Mouse (Mus musculus): ENCODE measurements around the gene Gm49378. TPM values are rescaled to one million over a fixed set of nuclear protein-coding genes. Genes with fewer than 3 reads are reported as not detected.

The Gm49378 gene
- total RNA-seq, 2 experiments from 2014 or later = 2.6 to 6.5 TPM

DNA sequence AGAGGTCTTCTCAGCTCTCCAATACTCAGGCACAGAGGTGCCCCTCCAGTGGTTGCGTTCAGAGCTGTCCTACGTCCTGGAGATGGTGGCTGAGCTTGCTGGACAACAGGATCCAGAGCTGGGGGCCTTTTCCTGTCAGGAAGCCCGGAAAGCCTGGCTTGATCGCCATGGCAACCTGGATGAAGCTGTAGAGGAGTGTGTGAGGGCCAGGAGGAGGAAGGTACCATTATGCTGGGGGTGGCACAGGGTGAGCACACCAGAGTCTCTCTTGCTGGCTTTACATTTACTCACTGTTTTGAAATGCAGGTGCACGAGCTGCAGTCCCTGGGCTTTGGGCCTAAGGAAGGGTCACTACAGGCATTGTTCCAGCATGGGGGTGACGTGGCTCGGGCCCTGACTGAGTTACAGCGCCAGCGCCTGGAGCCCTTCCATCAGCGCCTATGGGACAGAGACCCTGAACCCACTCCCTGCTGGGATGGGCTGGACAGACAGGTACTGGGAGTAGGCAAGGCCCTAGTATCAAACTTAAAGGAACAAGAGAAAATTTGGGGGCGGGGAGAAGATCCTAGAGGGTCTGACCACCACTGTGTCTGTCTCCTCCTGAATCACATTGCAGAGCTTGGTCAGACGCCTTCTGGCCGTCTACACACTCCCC lies 41.5 kb downstream of the Gm49378 start:
- no peak for TF ChIP-seq CTCF (conservative IDR thresholded peaks at IDR 0.05)
- DNase-seq (ENCODE audit: low spot score in 2 of 2) = peak in 1 of 2 experiments; percentile 36
- Histone ChIP-seq H3K27ac (peak overlapping the region; percentile 67), H3K4me3 (no peak overlapping the region)

DNA sequence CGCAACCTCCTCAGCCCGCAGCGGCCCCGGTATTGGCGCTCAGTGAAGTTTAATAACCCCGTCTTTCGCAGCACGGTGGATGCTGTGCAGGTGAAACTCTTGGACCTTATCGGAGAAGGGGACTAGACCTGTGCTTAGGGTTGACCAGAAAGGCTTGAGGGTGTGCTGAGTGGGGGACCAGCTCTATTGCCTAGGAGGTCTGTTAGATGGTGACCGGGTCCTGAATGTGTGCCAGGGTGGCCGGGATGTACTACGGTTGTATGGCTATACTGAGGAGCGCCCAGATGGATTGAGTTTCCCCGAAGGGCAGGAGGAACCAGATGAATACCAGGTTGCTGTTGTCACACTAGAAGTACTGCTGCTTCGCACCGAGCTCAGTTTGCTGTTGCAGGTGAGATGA lies 45.5 kb downstream of the Gm49378 start:
- TF ChIP-seq CTCF (conservative IDR thresholded peaks at IDR 0.05) = no peak
- peak overlapping the region; percentile 96 for H3K4me3 ChIP-seq
- no peak for DNase-seq (ENCODE audit: low spot score in 2 of 2)
- peak overlapping the region; percentile 99 for H3K27ac ChIP-seq

DNA sequence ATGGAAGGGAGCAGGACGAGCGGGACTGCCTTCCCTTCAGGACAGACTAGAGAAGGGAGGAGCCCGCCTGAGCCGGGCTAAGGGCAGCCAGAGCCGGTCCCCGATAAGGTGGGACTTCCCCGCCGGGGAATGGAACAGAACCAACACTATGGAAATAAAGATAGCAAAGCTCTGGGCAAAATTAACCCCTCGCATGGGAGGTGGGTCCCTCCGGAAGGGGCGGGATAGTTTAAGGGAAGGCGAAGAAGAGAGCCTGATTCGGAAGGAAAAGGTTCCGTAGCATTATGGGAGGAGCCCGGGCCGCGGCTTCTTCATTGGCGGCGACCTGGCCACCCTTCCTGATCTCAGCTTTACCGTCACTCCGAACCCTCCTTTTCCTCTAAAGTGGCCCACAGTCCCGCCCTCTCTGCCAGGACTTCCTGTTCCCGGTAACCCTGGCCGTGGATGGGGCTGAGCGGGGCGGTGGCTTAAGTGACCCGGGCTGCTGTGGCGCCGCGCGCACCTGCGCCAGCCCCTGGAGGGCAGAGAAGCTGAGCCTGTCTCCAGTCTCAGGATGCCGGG lies 46.3 kb downstream of the Gm49378 start, which contains the start of gene Rnf31:
Gene Rnf31, plus strand, starts transcription at position 378 of the 561 bp plus-strand sequence.
- TF ChIP-seq CTCF (conservative IDR thresholded peaks at IDR 0.05) = no peak
- peak within 1 kb of the TSS; percentile 99 for H3K27ac ChIP-seq
- H3K4me3 ChIP-seq = peak within 1 kb of the TSS; percentile 96
- peak; percentile 88 to 96 for DNase-seq (ENCODE audit: low spot score in 2 of 2)

DNA sequence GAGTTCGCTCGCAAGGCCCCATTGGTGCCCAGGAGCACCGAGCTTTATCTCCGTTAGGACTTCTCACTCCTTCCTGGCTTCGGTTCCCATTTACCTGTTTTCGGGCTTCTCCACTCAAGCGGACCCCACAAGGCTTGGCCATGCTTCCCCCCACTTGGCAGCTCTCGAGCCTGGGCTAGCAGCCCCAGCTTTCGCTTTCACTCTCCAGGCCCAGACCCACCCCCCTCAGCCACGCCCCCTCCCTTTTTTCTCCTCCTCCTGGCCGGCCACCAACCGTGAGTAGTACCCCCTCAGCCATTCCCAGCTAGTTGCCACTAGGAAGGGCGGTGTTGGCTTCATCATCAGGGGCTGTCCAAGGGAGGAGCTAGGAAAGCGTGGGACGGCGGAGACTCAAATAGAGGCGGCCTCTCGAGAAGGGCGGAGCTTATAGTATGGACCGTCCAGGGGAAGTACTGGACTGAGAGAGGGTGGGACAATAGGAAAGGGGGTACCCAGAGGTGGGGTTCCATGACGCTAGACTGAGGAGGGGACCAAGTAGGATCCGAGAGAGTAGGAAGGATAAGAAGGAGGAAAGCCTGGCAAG lies 46.9 kb downstream of the Gm49378 start, which contains the start of gene Psme2:
Gene Psme2, minus strand, starts transcription at position 366 of the 583 bp plus-strand sequence.
- DNase-seq (ENCODE audit: low spot score in 2 of 2) = peak; percentile 86 to 97
- H3K4me3 ChIP-seq = peak within 1 kb of the TSS; percentile 96
- H3K27ac ChIP-seq = peak within 1 kb of the TSS; percentile 99
- no peak for TF ChIP-seq CTCF (conservative IDR thresholded peaks at IDR 0.05)

DNA sequence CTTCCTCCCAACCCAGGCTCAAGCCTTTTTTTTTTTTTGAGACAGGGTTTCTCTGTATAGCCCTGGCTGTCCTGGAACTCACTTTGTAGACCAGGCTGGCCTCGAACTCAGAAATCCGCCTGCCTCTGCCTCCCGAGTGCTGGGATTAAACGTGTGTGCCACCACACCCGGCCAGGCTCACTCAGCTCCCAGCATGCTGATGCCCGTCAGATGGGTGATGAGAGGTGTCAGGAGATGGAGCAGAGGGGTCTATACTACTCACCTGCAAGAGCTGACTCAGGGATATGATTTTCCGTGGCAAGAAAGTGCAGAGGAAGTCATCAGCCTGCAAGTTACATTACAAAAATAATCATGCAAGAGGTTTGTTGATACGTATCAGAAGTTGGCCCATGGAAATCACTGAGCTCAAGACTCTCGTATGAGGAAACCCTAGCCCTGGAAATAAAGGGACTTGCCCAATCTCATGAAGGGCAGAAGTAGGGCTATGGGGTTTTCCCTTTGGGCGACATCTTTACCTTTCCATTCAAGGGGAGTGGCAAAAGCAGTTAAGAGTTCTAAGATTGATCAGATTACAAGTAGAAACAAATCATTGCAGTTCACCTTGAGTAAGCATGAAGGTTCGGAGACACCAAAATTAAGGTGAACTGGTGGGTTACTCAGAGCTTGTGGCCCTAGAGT lies 47.8 kb downstream of the Gm49378 start:
- TF ChIP-seq CTCF (conservative IDR thresholded peaks at IDR 0.05) = no peak
- peak overlapping the region; percentile 96 for H3K4me3 ChIP-seq
- no peak for DNase-seq (ENCODE audit: low spot score in 2 of 2)
- peak overlapping the region; percentile 82; the same call in 1 of the 2 replicates for H3K27ac ChIP-seq

DNA sequence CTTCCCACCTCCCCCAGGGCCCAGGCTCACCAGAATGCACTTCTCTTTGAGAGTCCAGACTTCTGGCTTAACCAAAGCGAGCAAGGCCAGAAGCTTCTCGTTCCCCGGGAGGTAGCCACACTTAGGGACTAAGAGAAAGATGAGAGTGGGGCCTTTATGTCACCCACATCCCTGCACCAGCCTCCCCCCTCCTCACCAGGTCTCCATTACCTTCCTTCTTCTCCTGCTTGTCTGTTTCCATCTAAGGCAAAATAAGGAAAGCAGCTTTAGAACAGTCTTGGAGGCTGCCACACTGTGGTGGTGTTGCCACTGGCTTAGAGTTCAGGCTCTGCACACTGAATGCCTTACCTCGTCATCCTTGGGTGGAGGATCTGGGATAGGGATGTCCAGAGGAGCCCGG lies 48.4 kb downstream of the Gm49378 start:
- TF ChIP-seq CTCF (conservative IDR thresholded peaks at IDR 0.05) = no peak
- no peak overlapping the region for H3K4me3 ChIP-seq
- H3K27ac ChIP-seq = no peak overlapping the region
- DNase-seq (ENCODE audit: low spot score in 2 of 2) = no peak

DNA sequence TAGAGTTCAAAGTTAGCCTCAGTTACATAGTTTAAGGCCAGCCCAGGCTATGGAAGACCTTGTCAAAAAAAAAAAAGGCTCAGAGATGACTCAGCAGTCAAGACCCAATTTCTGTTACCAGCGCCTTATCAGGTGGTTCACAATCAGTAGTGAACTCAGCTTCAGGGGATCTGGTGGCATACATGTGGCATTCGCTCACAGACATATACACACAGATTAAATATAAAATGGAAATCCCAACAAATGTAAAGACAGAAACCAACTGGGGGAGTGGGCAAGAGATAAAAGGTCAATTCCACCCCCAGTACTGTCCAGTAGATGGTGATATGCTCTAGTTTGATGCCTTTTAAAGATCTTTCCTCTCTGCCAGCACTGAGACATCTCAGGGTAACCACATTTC lies 51.5 kb downstream of the Gm49378 start:
- no peak overlapping the region for H3K27ac ChIP-seq
- no peak for TF ChIP-seq CTCF (conservative IDR thresholded peaks at IDR 0.05)
- no peak overlapping the region for H3K4me3 ChIP-seq
- DNase-seq (ENCODE audit: low spot score in 2 of 2) = no peak

DNA sequence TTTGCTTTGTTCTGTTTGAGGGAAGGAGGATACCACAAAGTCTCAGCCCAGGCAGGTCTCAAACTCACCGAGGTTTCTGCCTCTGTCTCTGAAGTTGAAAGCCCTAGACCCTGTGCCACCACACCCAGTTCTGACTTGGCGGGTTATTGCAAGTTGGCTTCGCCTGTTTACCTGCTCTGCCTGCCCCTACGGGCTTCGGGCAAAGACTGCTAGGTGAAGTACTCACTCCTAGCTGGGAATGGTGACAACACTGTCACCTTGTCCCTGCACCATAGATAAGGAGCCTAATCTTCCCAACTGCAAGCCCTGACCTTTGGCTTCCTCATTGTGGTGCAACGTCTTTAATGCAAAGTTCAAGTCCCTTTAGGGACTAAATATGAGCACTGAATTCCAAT lies 52.1 kb downstream of the Gm49378 start:
- TF ChIP-seq CTCF (conservative IDR thresholded peaks at IDR 0.05) = no peak
- H3K4me3 ChIP-seq = peak overlapping the region; percentile 84
- H3K27ac ChIP-seq = peak overlapping the region; percentile 93
- no peak for DNase-seq (ENCODE audit: low spot score in 2 of 2)

DNA sequence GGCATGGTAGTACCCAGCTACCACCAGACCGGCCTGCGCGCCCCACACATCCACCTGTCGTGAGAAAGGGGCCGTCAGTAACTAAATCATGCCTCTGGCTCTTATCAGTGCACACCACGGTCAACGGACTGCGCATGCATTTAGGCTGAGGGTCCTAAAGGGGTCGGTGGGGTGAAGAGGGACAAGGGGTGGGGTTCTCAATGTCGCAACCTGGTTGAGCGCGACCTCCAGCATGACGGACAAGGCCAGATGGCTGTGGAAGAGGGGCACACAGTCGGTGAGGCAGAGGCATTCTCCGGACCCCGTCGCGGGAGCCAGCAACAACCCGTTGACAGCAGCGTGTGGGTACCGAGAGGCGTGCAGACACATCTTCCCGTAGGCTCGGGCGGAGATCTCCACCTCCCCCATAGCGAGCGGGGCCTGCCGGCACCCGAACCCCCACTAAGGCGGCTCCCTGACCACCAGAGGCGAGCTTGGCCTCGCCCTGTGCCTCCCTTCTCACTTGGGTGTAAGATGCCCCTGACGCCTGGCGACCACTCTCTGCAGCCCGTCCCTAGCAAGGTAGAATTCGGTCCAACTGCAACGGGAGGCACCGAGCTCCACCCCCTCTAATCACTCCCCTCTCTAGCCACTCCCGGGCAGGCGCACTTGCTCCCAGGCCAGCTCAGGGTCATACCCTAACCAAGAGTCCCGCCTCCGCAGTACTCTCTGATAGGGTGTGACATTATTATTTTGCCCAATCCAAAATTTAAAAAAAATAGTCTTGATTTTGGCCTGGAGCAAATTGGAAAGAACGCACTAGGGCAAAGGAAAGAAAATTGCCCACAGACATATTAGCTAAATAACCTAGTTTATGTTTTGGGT lies 52.8 kb downstream of the Gm49378 start, which contains the start of gene Emc9:
Gene Emc9, minus strand, starts transcription at position 601 of the 864 bp plus-strand sequence.
- H3K4me3 ChIP-seq = peak within 1 kb of the TSS; percentile 84
- peak within 1 kb of the TSS; percentile 93 for H3K27ac ChIP-seq
- TF ChIP-seq CTCF (conservative IDR thresholded peaks at IDR 0.05) = no peak
- peak; percentile 61 to 66 for DNase-seq (ENCODE audit: low spot score in 2 of 2)

DNA sequence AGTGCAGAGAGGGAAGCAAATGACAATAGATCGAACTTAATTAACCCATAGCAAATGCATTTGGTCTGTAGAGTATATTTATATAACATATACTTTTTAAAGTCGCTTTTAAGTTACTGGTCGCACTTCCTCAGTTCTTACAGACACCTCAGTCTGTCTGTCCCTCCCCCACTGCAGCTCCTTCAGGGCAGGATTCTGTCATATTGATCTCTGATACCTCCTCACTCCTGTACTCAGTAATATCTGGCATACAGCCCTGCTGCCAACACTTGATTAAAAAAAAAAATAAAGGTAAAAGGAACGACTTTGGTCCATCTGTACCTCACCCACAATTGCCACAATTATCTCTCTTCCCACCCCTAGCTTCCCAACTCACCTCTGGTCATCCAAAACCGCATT lies 53.4 kb downstream of the Gm49378 start:
- Histone ChIP-seq H3K27ac (peak overlapping the region; percentile 93), H3K4me3 (peak overlapping the region; percentile 84)
- no peak for TF ChIP-seq CTCF (conservative IDR thresholded peaks at IDR 0.05)
- DNase-seq (ENCODE audit: low spot score in 2 of 2) = no peak

DNA sequence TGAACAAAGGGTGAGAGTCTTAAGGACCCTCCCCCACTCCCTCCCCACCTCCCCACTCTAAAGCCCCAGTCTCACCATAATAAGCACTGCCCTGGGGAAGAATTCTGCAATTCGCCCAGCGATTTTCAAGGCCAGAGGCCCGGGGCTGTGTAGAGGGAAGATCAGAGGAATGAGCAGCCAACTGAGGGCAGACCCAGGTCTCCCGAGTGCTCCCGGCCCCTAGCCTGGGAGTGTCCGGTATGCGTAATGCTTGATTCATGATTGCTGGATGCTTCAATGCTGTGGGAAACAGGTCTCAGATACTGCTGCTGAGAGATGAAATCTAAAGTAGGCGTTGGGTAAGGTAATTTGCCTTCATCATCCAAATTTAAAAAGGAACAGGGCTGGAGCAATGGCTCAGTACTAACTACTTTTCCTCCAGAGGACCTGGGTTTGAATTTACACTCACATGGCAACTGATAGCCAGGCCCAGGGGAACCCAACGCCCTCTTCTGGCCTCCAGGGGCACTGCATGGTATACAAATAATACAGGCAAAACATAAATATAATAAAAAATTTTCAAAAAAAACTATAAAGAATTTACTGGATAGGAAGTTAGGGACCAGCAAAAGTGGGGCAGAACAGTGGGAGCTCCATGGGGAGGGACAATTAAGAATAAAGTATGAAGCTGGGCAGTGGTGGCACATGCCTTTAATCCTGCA lies 55.6 kb downstream of the Gm49378 start:
- peak; percentile 76 for TF ChIP-seq CTCF (conservative IDR thresholded peaks at IDR 0.05)
- DNase-seq (ENCODE audit: low spot score in 2 of 2) = no peak
- Histone ChIP-seq H3K4me3 (no peak overlapping the region), H3K27ac (no peak overlapping the region)

DNA sequence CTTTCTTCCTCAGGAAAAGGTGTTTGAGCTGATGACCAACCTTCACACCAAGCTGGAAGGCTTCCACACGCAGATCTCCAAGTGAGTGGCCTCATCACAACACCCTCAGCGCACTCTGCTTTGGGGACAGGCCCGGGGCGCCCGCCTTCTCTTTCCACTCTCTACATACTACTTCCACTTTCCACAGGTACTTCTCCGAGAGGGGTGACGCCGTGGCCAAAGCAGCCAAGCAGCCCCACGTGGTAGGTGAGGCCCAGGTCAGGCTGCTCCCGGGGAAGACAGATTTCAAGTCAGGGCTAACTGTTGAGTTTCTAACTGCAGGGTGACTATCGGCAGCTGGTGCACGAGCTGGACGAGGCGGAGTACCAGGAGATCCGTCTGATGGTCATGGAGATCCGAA lies 57.0 kb downstream of the Gm49378 start:
- Histone ChIP-seq H3K4me3 (no peak overlapping the region), H3K27ac (no peak overlapping the region)
- no peak for DNase-seq (ENCODE audit: low spot score in 2 of 2)
- TF ChIP-seq CTCF (conservative IDR thresholded peaks at IDR 0.05) = no peak

Measured in layer of hippocampus, adult 2 months (tissue).